Mouse (Mus musculus) heart, postnatal 10 days (tissue): ENCODE results near the gene Cd247. TPM values are rescaled to one million over a fixed set of nuclear protein-coding genes. Genes with fewer than 3 reads are reported as not detected.

ENCODE experiments used
- DNase-seq, 2 experiments: peaks; one replicate each; pipeline ENCODE4 v3.0.0; 2021
- intact Hi-C: fragments of 180-260 bp; cut with DNase I; formaldehyde crosslinking; loops from one replicate; pipeline ENCODE4 v1.15.1; 2025
- total RNA-seq, 2 experiments: library from RNA; stranded (reverse); gene quantifications; 2 replicates each; pipeline ENCODE4 v1.2.3; 2021

Gene Cd247
- total RNA-seq, 2 experiments from 2014 or later, result 1.7 TPM

- intact Hi-C loops, result loop anchor here (10.0 kb wide), 1 partner anchor 204 kb away; no protein-coding TSS in a partner anchor
- no peak for DNase-seq
Measured at GRCm38 (mm10) chr1:165878751-165879150, 90.3 kb downstream of the Cd247 start.

- intact Hi-C loops, result no loop called here
- DNase-seq, result no peak
Measured at GRCm38 (mm10) chr1:165882146-165882900, 93.8 kb downstream of the Cd247 start.

- no peak for DNase-seq
- intact Hi-C loops, result loop anchor here (2.0 kb wide), 1 partner anchor 111 kb away; no protein-coding TSS in a partner anchor
Measured at GRCm38 (mm10) chr1:165891686-165892085, 103.2 kb downstream of the Cd247 start.

GRCm38 (mm10) chr1:165903596-165903995 lies 115.1 kb downstream of the Cd247 start:
- intact Hi-C loops, result loop anchor here (5.0 kb wide), 1 partner anchor 249 kb away; no protein-coding TSS in a partner anchor
- no peak for DNase-seq

GRCm38 (mm10) chr1:165908153-165908552 lies 119.7 kb downstream of the Cd247 start:
- intact Hi-C loops, result no loop called here

GRCm38 (mm10) chr1:165908806-165909205 lies 120.3 kb downstream of the Cd247 start:
- intact Hi-C loops, result no loop called here
- DNase-seq, result no peak

More at GRCm38 (mm10) chr1:165908153-165908552, 119.7 kb downstream of the Cd247 start:
- no peak for DNase-seq

- intact Hi-C loops, result no loop called here
- DNase-seq, result no peak
Measured at GRCm38 (mm10) chr1:165909471-165909870, 121.0 kb downstream of the Cd247 start.

GRCm38 (mm10) chr1:165913720-165914415 lies 125.4 kb downstream of the Cd247 start:
- intact Hi-C loops, result no loop called here
- DNase-seq, result no peak

- intact Hi-C loops, result no loop called here
- DNase-seq, result no peak
Measured at GRCm38 (mm10) chr1:165914416-165914801, 125.9 kb downstream of the Cd247 start.

GRCm38 (mm10) chr1:165921026-165921425 lies 132.5 kb downstream of the Cd247 start:
- intact Hi-C loops, result no loop called here
- no peak for DNase-seq

GRCm38 (mm10) chr1:165922488-165922887 lies 134.0 kb downstream of the Cd247 start:
- intact Hi-C loops, result no loop called here
- DNase-seq, result no peak

- intact Hi-C loops, result no loop called here
- no peak for DNase-seq
Measured at GRCm38 (mm10) chr1:165925207-165925606, 136.7 kb downstream of the Cd247 start.

Other genes starting within 250 kb of the Cd247 start
- 10 to 100 TPM; 49.4 to 57.7 TPM for gene Mpzl1, start 154.1 kb upstream of the Cd247 start, total RNA-seq
- 100 to 1,000 TPM; 112 to 114 TPM for gene Rcsd1, start 78.9 kb upstream of the Cd247 start, total RNA-seq
- gene Creg1, start 24.9 kb upstream of the Cd247 start, total RNA-seq, result 10 to 100 TPM; 34.8 to 36.1 TPM
- gene Pou2f1, start 214.0 kb downstream of the Cd247 start, total RNA-seq, result 10 to 100 TPM; 12.0 to 16.6 TPM